Mouse (Mus musculus) erythroblast, adult 5-6 weeks (primary cell): ENCODE data around the gene Gin1. TPM values are rescaled to one million over a fixed set of nuclear protein-coding genes. Genes with fewer than 3 reads are reported as not detected.
A peak's percentile ranks its signal among the peaks of the same experiment; 100 is the strongest.
"Not testable (repeated sequence)": the region's sequence is repeated elsewhere in the genome, so short reads cannot be mapped to it uniquely, and the experiment has no call there.

ENCODE experiments used
- ATAC-seq: replicated peaks from 2 replicates; pipeline ENCODE4 v1.8.0; 2016; ENCODE audit warnings: moderate number of reproducible peaks, mild to moderate bottlenecking, moderate TSS enrichment, inconsistent platforms; ENCODE audit not compliant: poor library complexity, low FRiP score, severe bottlenecking
- total RNA-seq, 2 experiments: library from RNA; stranded (forward) in 1 of 2; stranded (reverse) in 1 of 2; fragments of 150-400 nt in 1 of 2; fragments of 200-764, 138-1000 nt in 1 of 2; gene quantifications; 2 replicates each; pipeline versions ENCODE4 v1.2.3 to v1.2.4; 2015 to 2017; ENCODE audit warnings: low replicate concordance in 2 of 2

The Gin1 gene
- total RNA-seq (2015; ENCODE audit: low replicate concordance) (8.6 and 9.6 TPM in 2 replicates), total RNA-seq (2017; ENCODE audit: low replicate concordance) (6.8 and 9.6 TPM in 2 replicates)

- peak; percentile 95 for ATAC-seq
Measured at GRCm38 (mm10) chr1:97769904-97770753, at the start of gene Gin1, which contains the start of gene Ppip5k2. Gin1 (plus strand) TSS chr1:97770172. Ppip5k2 (minus strand) TSS chr1:97770411.

- peak; percentile 60; the same call in 1 of the 2 replicates for ATAC-seq
Measured at GRCm38 (mm10) chr1:97726730-97727129, 43.2 kb upstream of the Gin1 start.

GRCm38 (mm10) chr1:97729339-97729738 lies 40.6 kb upstream of the Gin1 start:
- no peak for ATAC-seq

- ATAC-seq = no peak
Measured at GRCm38 (mm10) chr1:97743063-97743462, 26.9 kb upstream of the Gin1 start.

GRCm38 (mm10) chr1:97745712-97746111 lies 24.3 kb upstream of the Gin1 start:
- ATAC-seq = no peak

GRCm38 (mm10) chr1:97746261-97746660 lies 23.7 kb upstream of the Gin1 start:
- ATAC-seq = no peak

- ATAC-seq = no peak
Measured at GRCm38 (mm10) chr1:97748163-97748562, 21.8 kb upstream of the Gin1 start.

GRCm38 (mm10) chr1:97753216-97753615 lies 16.8 kb upstream of the Gin1 start:
- ATAC-seq = no peak

GRCm38 (mm10) chr1:97754392-97754791 lies 15.6 kb upstream of the Gin1 start:
- ATAC-seq = no peak

GRCm38 (mm10) chr1:97759841-97760240 lies 10.1 kb upstream of the Gin1 start:
- no peak for ATAC-seq

- no peak for ATAC-seq
Measured at GRCm38 (mm10) chr1:97760598-97760997, 9.4 kb upstream of the Gin1 start.

- no peak for ATAC-seq
Measured at GRCm38 (mm10) chr1:97761477-97761876, 8.5 kb upstream of the Gin1 start.

- ATAC-seq = not testable (repeated sequence)
Measured at GRCm38 (mm10) chr1:97765712-97766111, 4.3 kb upstream of the Gin1 start.

GRCm38 (mm10) chr1:97768089-97768488 lies 1.9 kb upstream of the Gin1 start:
- ATAC-seq = no peak

- no peak for ATAC-seq
Measured at GRCm38 (mm10) chr1:97768906-97769293, 1.1 kb upstream of the Gin1 start.

- ATAC-seq = peak; percentile 41; the same call in 1 of the 2 replicates
Measured at GRCm38 (mm10) chr1:97769294-97769903, 573 bp upstream of the Gin1 start.

- ATAC-seq = no peak
Measured at GRCm38 (mm10) chr1:97771118-97771517, 1.1 kb downstream of the Gin1 start.

GRCm38 (mm10) chr1:97771727-97772126 lies 1.8 kb downstream of the Gin1 start:
- ATAC-seq = no peak

- ATAC-seq = no peak
Measured at GRCm38 (mm10) chr1:97773362-97773761, 3.4 kb downstream of the Gin1 start.

GRCm38 (mm10) chr1:97773973-97774372 lies 4.0 kb downstream of the Gin1 start:
- ATAC-seq = no peak

- no peak for ATAC-seq
Measured at GRCm38 (mm10) chr1:97781674-97782073, 11.7 kb downstream of the Gin1 start.
